Mouse (Mus musculus): ENCODE results near the gene Ccdc33. TPM values are rescaled to one million over a fixed set of nuclear protein-coding genes. Genes with fewer than 3 reads are reported as not detected.

The Ccdc33 gene
- 0.07 TPM in 1 of 2 replicates, not detected in the other for polyA plus RNA-seq (2016; fragmentation: Nextera tagmentation; extraction: Ambion mirVana)

GRCm38 (mm10) chr9:58118671-58119070 lies at the start of gene Ccdc33:
Gene Ccdc33, minus strand, starts transcription at chr9:58118823.
- peaks cover 66% of the 10 kb centered on the region for H3K27me3 ChIP-seq (ENCODE audit: insufficient read depth, poor library complexity, severe bottlenecking)
- H3K4me1 ChIP-seq, result peaks cover 51% of the 10 kb centered on the region
- WGBS, result 26% methylated on average over 2 of the region's 2 CpGs
- DNase-seq (ENCODE audit: low spot score), result no peak
- no peak within 1 kb of the TSS for H3K27ac ChIP-seq
- H3K4me3 ChIP-seq, result no peak within 1 kb of the TSS
- no peaks in the 10 kb centered on the region for H3K36me3 ChIP-seq
- H3K9me3 ChIP-seq, result no peaks in the 10 kb centered on the region

- no peak for DNase-seq (ENCODE audit: low spot score)
- no peaks in the 10 kb centered on the region for H3K9me3 ChIP-seq
- no peak overlapping the region for H3K27ac ChIP-seq
- 80% methylated on average over 1 of the region's 1 CpGs for WGBS
- H3K4me3 ChIP-seq, result no peak overlapping the region
- peaks cover 11% of the 10 kb centered on the region for H3K4me1 ChIP-seq
- H3K27me3 ChIP-seq (ENCODE audit: insufficient read depth, poor library complexity, severe bottlenecking), result peaks cover 4% of the 10 kb centered on the region; the same call in 1 of the 2 replicates
- H3K36me3 ChIP-seq, result no peaks in the 10 kb centered on the region
These were observed 47.2 kb upstream of the Ccdc33 start for GRCm38 (mm10) chr9:58165779-58166178.

GRCm38 (mm10) chr9:58163146-58163545 lies 44.5 kb upstream of the Ccdc33 start:
- WGBS, result 56% methylated on average over 5 of the region's 5 CpGs
- Histone ChIP-seq H3K27me3 (ENCODE audit: insufficient read depth, poor library complexity, severe bottlenecking) (peaks cover 10% of the 10 kb centered on the region; the same call in 1 of the 2 replicates), H3K36me3 (no peaks in the 10 kb centered on the region), H3K4me3 (no peak overlapping the region), H3K27ac (0 out of 2 replicates have a peak overlapping the region, but pooled peaks have one; percentile 3), H3K9me3 (no peaks in the 10 kb centered on the region), H3K4me1 (peaks cover 29% of the 10 kb centered on the region)
- no peak for DNase-seq (ENCODE audit: low spot score)

- no peak overlapping the region for H3K27ac ChIP-seq
- 79% methylated on average over 3 of the region's 3 CpGs for WGBS
- DNase-seq (ENCODE audit: low spot score), result peak; percentile 61
- H3K4me1 ChIP-seq, result peaks cover 39% of the 10 kb centered on the region
- H3K9me3 ChIP-seq, result no peaks in the 10 kb centered on the region
- H3K36me3 ChIP-seq, result no peaks in the 10 kb centered on the region
- no peak overlapping the region for H3K4me3 ChIP-seq
- H3K27me3 ChIP-seq (ENCODE audit: insufficient read depth, poor library complexity, severe bottlenecking), result peaks cover 20% of the 10 kb centered on the region
These were observed 43.5 kb upstream of the Ccdc33 start for GRCm38 (mm10) chr9:58162173-58162572.

- WGBS, result 62% methylated on average over 5 of the region's 5 CpGs
- Histone ChIP-seq H3K36me3 (no peaks in the 10 kb centered on the region), H3K27ac (peak overlapping the region; percentile 42; the same call in 1 of the 2 replicates), H3K4me1 (peaks cover 54% of the 10 kb centered on the region), H3K9me3 (no peaks in the 10 kb centered on the region), H3K27me3 (ENCODE audit: insufficient read depth, poor library complexity, severe bottlenecking) (peaks cover 26% of the 10 kb centered on the region), H3K4me3 (no peak overlapping the region)
- peak; percentile 68 for DNase-seq (ENCODE audit: low spot score)
These were observed 41.7 kb upstream of the Ccdc33 start for GRCm38 (mm10) chr9:58160315-58160714.

- H3K4me1 ChIP-seq, result peaks cover 59% of the 10 kb centered on the region
These were observed 41.2 kb upstream of the Ccdc33 start for GRCm38 (mm10) chr9:58159855-58160254.

GRCm38 (mm10) chr9:58158541-58159311 lies 40.1 kb upstream of the Ccdc33 start:
- Histone ChIP-seq H3K4me3 (peak overlapping the region; percentile 8; the same call in 1 of the 2 replicates), H3K4me1 (peaks cover 63% of the 10 kb centered on the region), H3K36me3 (no peaks in the 10 kb centered on the region), H3K27me3 (ENCODE audit: insufficient read depth, poor library complexity, severe bottlenecking) (peaks cover 27% of the 10 kb centered on the region), H3K27ac (peak overlapping the region; percentile 69), H3K9me3 (no peaks in the 10 kb centered on the region)
- DNase-seq (ENCODE audit: low spot score), result peak; percentile 75
- WGBS, result 39% methylated on average over 7 of the region's 7 CpGs

More at GRCm38 (mm10) chr9:58159855-58160254, 41.2 kb upstream of the Ccdc33 start:
- Histone ChIP-seq H3K36me3 (no peaks in the 10 kb centered on the region), H3K9me3 (no peaks in the 10 kb centered on the region), H3K27ac (peak overlapping the region; percentile 30; the same call in 1 of the 2 replicates), H3K27me3 (ENCODE audit: insufficient read depth, poor library complexity, severe bottlenecking) (peaks cover 26% of the 10 kb centered on the region), H3K4me3 (no peak overlapping the region)
- WGBS, result 32% methylated on average over 4 of the region's 4 CpGs
- peak; percentile 76 for DNase-seq (ENCODE audit: low spot score)

GRCm38 (mm10) chr9:58157838-58158237 lies 39.2 kb upstream of the Ccdc33 start:
- peak; percentile 66 for DNase-seq (ENCODE audit: low spot score)
- no peaks in the 10 kb centered on the region for H3K9me3 ChIP-seq
- H3K4me3 ChIP-seq, result no peak overlapping the region
- peaks cover 36% of the 10 kb centered on the region for H3K27me3 ChIP-seq (ENCODE audit: insufficient read depth, poor library complexity, severe bottlenecking)
- 73% methylated on average over 13 of the region's 13 CpGs for WGBS
- peaks cover 68% of the 10 kb centered on the region for H3K4me1 ChIP-seq
- no peaks in the 10 kb centered on the region for H3K36me3 ChIP-seq
- peak overlapping the region; percentile 69 for H3K27ac ChIP-seq

GRCm38 (mm10) chr9:58156819-58157560 lies 38.4 kb upstream of the Ccdc33 start:
- H3K4me1 ChIP-seq, result peaks cover 68% of the 10 kb centered on the region

GRCm38 (mm10) chr9:58155366-58155765 lies 36.7 kb upstream of the Ccdc33 start:
- peak; percentile 78 for DNase-seq (ENCODE audit: low spot score)
- Histone ChIP-seq H3K4me1 (peaks cover 65% of the 10 kb centered on the region), H3K4me3 (no peak overlapping the region), H3K27me3 (ENCODE audit: insufficient read depth, poor library complexity, severe bottlenecking) (peaks cover 40% of the 10 kb centered on the region), H3K36me3 (peaks cover 5% of the 10 kb centered on the region; the same call in 1 of the 2 replicates), H3K27ac (peak overlapping the region; percentile 24; the same call in 1 of the 2 replicates), H3K9me3 (no peaks in the 10 kb centered on the region)
- 50% methylated on average over 3 of the region's 3 CpGs for WGBS

More at GRCm38 (mm10) chr9:58156819-58157560, 38.4 kb upstream of the Ccdc33 start:
- Histone ChIP-seq H3K36me3 (no peaks in the 10 kb centered on the region), H3K9me3 (no peaks in the 10 kb centered on the region), H3K4me3 (no peak overlapping the region), H3K27ac (peak overlapping the region; percentile 69; the same call in 1 of the 2 replicates), H3K27me3 (ENCODE audit: insufficient read depth, poor library complexity, severe bottlenecking) (peaks cover 36% of the 10 kb centered on the region)
- peak; percentile 73 for DNase-seq (ENCODE audit: low spot score)
- WGBS, result 86% methylated on average over 22 of the region's 22 CpGs

- no peaks in the 10 kb centered on the region for H3K9me3 ChIP-seq
- WGBS, result 73% methylated on average over 3 of the region's 3 CpGs
- peaks cover 43% of the 10 kb centered on the region for H3K4me1 ChIP-seq
- H3K4me3 ChIP-seq, result no peak overlapping the region
- DNase-seq (ENCODE audit: low spot score), result no peak
- no peak overlapping the region for H3K27ac ChIP-seq
- peaks cover 5% of the 10 kb centered on the region; the same call in 1 of the 2 replicates for H3K36me3 ChIP-seq
- H3K27me3 ChIP-seq (ENCODE audit: insufficient read depth, poor library complexity, severe bottlenecking), result peaks cover 46% of the 10 kb centered on the region
These were observed 34.5 kb upstream of the Ccdc33 start for GRCm38 (mm10) chr9:58153095-58153494.

GRCm38 (mm10) chr9:58150733-58151361 lies 32.2 kb upstream of the Ccdc33 start:
- DNase-seq (ENCODE audit: low spot score), result no peak

More at GRCm38 (mm10) chr9:58150733-58151361, 32.2 kb upstream of the Ccdc33 start:
- Histone ChIP-seq H3K4me3 (no peak overlapping the region), H3K4me1 (peaks cover 24% of the 10 kb centered on the region), H3K36me3 (peaks cover 5% of the 10 kb centered on the region; the same call in 1 of the 2 replicates), H3K27ac (no peak overlapping the region), H3K9me3 (no peaks in the 10 kb centered on the region), H3K27me3 (ENCODE audit: insufficient read depth, poor library complexity, severe bottlenecking) (peaks cover 43% of the 10 kb centered on the region)
- 71% methylated on average over 4 of the region's 4 CpGs for WGBS

All from heart, embryonic 10.5 days (tissue).